Mouse (Mus musculus): ENCODE results near the gene Shisa7.
A peak's percentile ranks its signal among the peaks of the same experiment; 100 is the strongest.
"Not testable (repeated sequence)": the region's sequence is repeated elsewhere in the genome, so short reads cannot be mapped to it uniquely, and the experiment has no call there.

Shisa7 gene

GRCm38 (mm10) chr7:4844245-4844916, at the start of gene Shisa7:
TSS of gene Shisa7 (minus strand) at chr7:4844696.
- DNase-seq (ENCODE audit: inconsistent ontology term), result no peak

GRCm38 (mm10) chr7:4886680-4887079, 42.2 kb upstream of the Shisa7 start:
- no peak for DNase-seq (ENCODE audit: inconsistent ontology term)

- DNase-seq (ENCODE audit: inconsistent ontology term), result not testable (repeated sequence)
Measured at GRCm38 (mm10) chr7:4879036-4879435, 34.5 kb upstream of the Shisa7 start.

GRCm38 (mm10) chr7:4878186-4878585, 33.7 kb upstream of the Shisa7 start:
- no peak for DNase-seq (ENCODE audit: inconsistent ontology term)

- DNase-seq (ENCODE audit: inconsistent ontology term), result no peak
Measured at GRCm38 (mm10) chr7:4877226-4877625, 32.7 kb upstream of the Shisa7 start.

GRCm38 (mm10) chr7:4876753-4877221, 32.3 kb upstream of the Shisa7 start, which contains the start of gene Isoc2a:
TSS of gene Isoc2a (plus strand) at chr7:4877153.
- peak; percentile 99 for DNase-seq (ENCODE audit: inconsistent ontology term)

- DNase-seq (ENCODE audit: inconsistent ontology term), result no peak
Measured at GRCm38 (mm10) chr7:4870133-4870532, 25.6 kb upstream of the Shisa7 start, which contains the start of gene Isoc2b. TSS of gene Isoc2b (minus strand) at chr7:4870258.

- DNase-seq (ENCODE audit: inconsistent ontology term), result no peak
Measured at GRCm38 (mm10) chr7:4866631-4867180, 22.2 kb upstream of the Shisa7 start.

GRCm38 (mm10) chr7:4865579-4866493, 21.3 kb upstream of the Shisa7 start:
- peak; percentile 99 for DNase-seq (ENCODE audit: inconsistent ontology term)

GRCm38 (mm10) chr7:4865090-4865489, 20.6 kb upstream of the Shisa7 start:
- DNase-seq (ENCODE audit: inconsistent ontology term), result no peak

GRCm38 (mm10) chr7:4864130-4864845, 19.8 kb upstream of the Shisa7 start:
- peak; percentile 22 for DNase-seq (ENCODE audit: inconsistent ontology term)

- no peak for DNase-seq (ENCODE audit: inconsistent ontology term)
Measured at GRCm38 (mm10) chr7:4863541-4864080, 19.1 kb upstream of the Shisa7 start.

GRCm38 (mm10) chr7:4863041-4863440, 18.5 kb upstream of the Shisa7 start:
- DNase-seq (ENCODE audit: inconsistent ontology term), result peak; percentile 62

- DNase-seq (ENCODE audit: inconsistent ontology term), result not testable (repeated sequence)
Measured at GRCm38 (mm10) chr7:4860926-4861325, 16.4 kb upstream of the Shisa7 start.

GRCm38 (mm10) chr7:4859418-4859978, 15.0 kb upstream of the Shisa7 start:
- DNase-seq (ENCODE audit: inconsistent ontology term), result no peak

- DNase-seq (ENCODE audit: inconsistent ontology term), result no peak
Measured at GRCm38 (mm10) chr7:4857321-4857720, 12.8 kb upstream of the Shisa7 start.

- DNase-seq (ENCODE audit: inconsistent ontology term), result no peak
Measured at GRCm38 (mm10) chr7:4856508-4856907, 12.0 kb upstream of the Shisa7 start.

- DNase-seq (ENCODE audit: inconsistent ontology term), result no peak
Measured at GRCm38 (mm10) chr7:4853613-4854012, 9.1 kb upstream of the Shisa7 start.

GRCm38 (mm10) chr7:4851315-4851688, 6.8 kb upstream of the Shisa7 start:
- no peak for DNase-seq (ENCODE audit: inconsistent ontology term)

GRCm38 (mm10) chr7:4850621-4851314, 6.3 kb upstream of the Shisa7 start:
- DNase-seq (ENCODE audit: inconsistent ontology term), result no peak

Data from Muller cell, postnatal 12 days (primary cell).